Mouse (Mus musculus) embryonic facial prominence, embryonic 11.5 days (tissue): ENCODE results near the gene Adcy10. TPM values are rescaled to one million over a fixed set of nuclear protein-coding genes. Genes with fewer than 3 reads are reported as not detected.

Experiments
- ATAC-seq: fragments of 200-750 bp; cut with Nextera tagmentation; replicated peaks from 2 replicates; pipeline ENCODE4 v1.8.0; 2017; ENCODE audit warnings: low read depth; ENCODE audit not compliant: insufficient number of reproducible peaks, low FRiP score, low TSS enrichment
- DNase-seq: peaks from one replicate; pipeline ENCODE4 v3.0.0-alpha.2; 2015; ENCODE audit warnings: low spot score
- H3K27ac ChIP-seq: fragments of 300-500 bp; sonication (generic); replicated peaks from 2 replicates; pipeline ENCODE4 v1.5.1; 2014; ENCODE audit warnings: mild to moderate bottlenecking, low read depth, low read length, control low read depth
- H3K27me3 ChIP-seq: fragments of 300-500 bp; sonication (generic); 2 replicates; pipeline ENCODE4 v1.6.1; 2014; ENCODE audit warnings: mild to moderate bottlenecking, low read length, moderate library complexity, mixed read lengths; ENCODE audit not compliant: control insufficient read depth, insufficient read depth
- H3K36me3 ChIP-seq: fragments of 300-500 bp; sonication (generic); replicated peaks from 2 replicates; pipeline ENCODE4 v1.6.1; 2014; ENCODE audit warnings: low read depth, mild to moderate bottlenecking, low read length, moderate library complexity, mixed read lengths; ENCODE audit not compliant: control insufficient read depth, insufficient read depth
- H3K4me1 ChIP-seq: fragments of 300-500 bp; sonication (generic); 2 replicates; pipeline ENCODE4 v1.6.1; 2014; ENCODE audit warnings: low read length, mixed read lengths; ENCODE audit not compliant: control insufficient read depth, insufficient read depth
- H3K4me2 ChIP-seq: fragments of 300-500 bp; sonication (generic); 2 replicates; pipeline ENCODE4 v1.6.1; 2014; ENCODE audit warnings: low read depth, mild to moderate bottlenecking, control low read depth, low read length, moderate library complexity
- H3K4me3 ChIP-seq: fragments of 300-500 bp; sonication (generic); 2 replicates; pipeline ENCODE4 v1.5.1; 2014; ENCODE audit warnings: low read depth, low read length, control low read depth
- H3K9ac ChIP-seq: fragments of 300-500 bp; sonication (generic); replicated peaks from 2 replicates; pipeline ENCODE4 v1.6.1; 2014; ENCODE audit warnings: mild to moderate bottlenecking, control low read depth, low read length
- H3K9me3 ChIP-seq: fragments of 300-500 bp; sonication (generic); replicated peaks from 2 replicates; pipeline ENCODE4 v1.6.1; 2016; ENCODE audit warnings: mild to moderate bottlenecking, low read length, inconsistent platforms, mixed read lengths; ENCODE audit not compliant: control insufficient read depth
- WGBS: fragments of 180-500 bp; shearing (Covaris S2); extraction: QIAGEN DNeasy Blood & Tissue Kit; methylation state at CpG from one replicate; pipeline ENCODE4 v1.1.7; 2014; 5-methylcytosine and 5-hydroxymethylcytosine counted together
- polyA plus RNA-seq: library from polyadenylated mRNA; unstranded; fragments of >200 nt; fragmentation: Nextera tagmentation; extraction: Ambion mirVana; gene quantifications from 2 replicates; pipeline ENCODE4 v1.2.1, GENCODE M21; 2014

The Adcy10 gene
- polyA plus RNA-seq, 1 experiment from 2014 or later = not detected

- DNase-seq (peak; percentile 93), ATAC-seq (peak; percentile 61)
- H3K4me1 ChIP-seq = 0 out of 2 replicates have a peak, but pooled peaks cover 5% of the 10 kb centered on the region
- H3K36me3 ChIP-seq = no peaks in the 10 kb centered on the region
- no peak overlapping the region for H3K4me3 ChIP-seq
- H3K9me3 ChIP-seq = no peaks in the 10 kb centered on the region
- H3K27ac ChIP-seq = no peak overlapping the region
- H3K27me3 ChIP-seq = no peaks in the 10 kb centered on the region
- H3K9ac ChIP-seq = no peak overlapping the region
- 29% methylated on average over 12 of the region's 12 CpGs for WGBS
- H3K4me2 ChIP-seq = no peak overlapping the region
Measured at GRCm38 (mm10) chr1:165583529-165584184, 98.7 kb downstream of the Adcy10 start.

GRCm38 (mm10) chr1:165585389-165586104 lies 100.6 kb downstream of the Adcy10 start:
- Histone ChIP-seq H3K9ac (no peak overlapping the region), H3K27me3 (no peaks in the 10 kb centered on the region), H3K27ac (no peak overlapping the region), H3K4me3 (no peak overlapping the region), H3K9me3 (no peaks in the 10 kb centered on the region), H3K4me2 (no peak overlapping the region), H3K36me3 (no peaks in the 10 kb centered on the region), H3K4me1 (0 out of 2 replicates have a peak, but pooled peaks cover 5% of the 10 kb centered on the region)
- ATAC-seq (no peak), DNase-seq (peak; percentile 20)
- 69% methylated on average over 14 of the region's 14 CpGs for WGBS

- no peak for ATAC-seq
- WGBS = 88% methylated on average over 1 of the region's 1 CpGs
- H3K4me2 ChIP-seq = no peak overlapping the region
- DNase-seq = no peak
- no peak overlapping the region for H3K9ac ChIP-seq
- no peaks in the 10 kb centered on the region for H3K36me3 ChIP-seq
- no peaks in the 10 kb centered on the region for H3K9me3 ChIP-seq
- no peaks in the 10 kb centered on the region for H3K27me3 ChIP-seq
- no peak overlapping the region for H3K27ac ChIP-seq
- no peak overlapping the region for H3K4me3 ChIP-seq
- H3K4me1 ChIP-seq = 0 out of 2 replicates have a peak, but pooled peaks cover 5% of the 10 kb centered on the region
Measured at GRCm38 (mm10) chr1:165586366-165586765, 101.4 kb downstream of the Adcy10 start.

- H3K36me3 ChIP-seq = no peaks in the 10 kb centered on the region; the same call in 1 of the 2 replicates
- WGBS = 32% methylated on average over 8 of the region's 8 CpGs
- peak; percentile 15 for DNase-seq
- no peaks in the 10 kb centered on the region for H3K27me3 ChIP-seq
- no peak for ATAC-seq
- H3K4me1 ChIP-seq = 0 out of 2 replicates have a peak, but pooled peaks cover 5% of the 10 kb centered on the region
- no peak overlapping the region for H3K4me2 ChIP-seq
- no peak overlapping the region for H3K27ac ChIP-seq
- no peak overlapping the region for H3K9ac ChIP-seq
- no peak overlapping the region for H3K4me3 ChIP-seq
- H3K9me3 ChIP-seq = no peaks in the 10 kb centered on the region
Measured at GRCm38 (mm10) chr1:165587845-165588244, 102.9 kb downstream of the Adcy10 start.

GRCm38 (mm10) chr1:165589280-165590048 lies 104.5 kb downstream of the Adcy10 start:
- DNase-seq (peak; percentile 61), ATAC-seq (no peak)
- Histone ChIP-seq H3K27me3 (no peaks in the 10 kb centered on the region), H3K27ac (no peak overlapping the region), H3K4me1 (0 out of 2 replicates have a peak, but pooled peaks cover 5% of the 10 kb centered on the region), H3K9me3 (no peaks in the 10 kb centered on the region), H3K4me2 (no peak overlapping the region), H3K9ac (no peak overlapping the region), H3K36me3 (no peaks in the 10 kb centered on the region; the same call in 1 of the 2 replicates), H3K4me3 (no peak overlapping the region)
- WGBS = 28% methylated on average over 10 of the region's 10 CpGs

- H3K36me3 ChIP-seq = no peaks in the 10 kb centered on the region; the same call in 1 of the 2 replicates
Measured at GRCm38 (mm10) chr1:165590760-165591159, 105.8 kb downstream of the Adcy10 start.

GRCm38 (mm10) chr1:165592295-165593082 lies 107.5 kb downstream of the Adcy10 start:
- no peaks in the 10 kb centered on the region for H3K9me3 ChIP-seq
- no peak overlapping the region for H3K9ac ChIP-seq
- no peak overlapping the region for H3K27ac ChIP-seq
- no peaks in the 10 kb centered on the region for H3K27me3 ChIP-seq
- 85% methylated on average over 14 of the region's 14 CpGs for WGBS
- 0 out of 2 replicates have a peak, but pooled peaks cover 5% of the 10 kb centered on the region for H3K4me1 ChIP-seq
- no peak overlapping the region for H3K4me2 ChIP-seq
- DNase-seq (no peak), ATAC-seq (no peak)
- no peaks in the 10 kb centered on the region; the same call in 1 of the 2 replicates for H3K36me3 ChIP-seq
- H3K4me3 ChIP-seq = no peak overlapping the region

More at GRCm38 (mm10) chr1:165590760-165591159, 105.8 kb downstream of the Adcy10 start:
- Histone ChIP-seq H3K9ac (no peak overlapping the region), H3K27ac (no peak overlapping the region), H3K4me2 (no peak overlapping the region), H3K9me3 (no peaks in the 10 kb centered on the region), H3K4me3 (no peak overlapping the region), H3K4me1 (0 out of 2 replicates have a peak, but pooled peaks cover 5% of the 10 kb centered on the region), H3K27me3 (no peaks in the 10 kb centered on the region)
- WGBS = 78% methylated on average over 8 of the region's 8 CpGs
- DNase-seq (no peak), ATAC-seq (no peak)
